Mouse (Mus musculus) forebrain, embryonic 11.5 days (tissue): ENCODE measurements at regions not wholly inside any gene's neighbourhood (a gene's known extent, or its start where the extent isn't known, plus 50 kb on each side); places are given as distances from the start of the nearest gene placed in this dataset.

Experiments used
- ATAC-seq: fragments of 200-750 bp; cut with Nextera tagmentation; replicated peaks from 2 replicates; pipeline ENCODE4 v1.8.0; 2017; ENCODE audit warnings: moderate TSS enrichment; ENCODE audit not compliant: low FRiP score
- DNase-seq: peaks from one replicate; pipeline ENCODE4 v3.0.0-alpha.2; 2017; ENCODE audit warnings: low spot score
- H3K27ac ChIP-seq: fragments of 300-500 bp; sonication (generic); 2 replicates; pipeline ENCODE4 v1.5.1; 2014; ENCODE audit warnings: low read depth, low read length
- H3K27me3 ChIP-seq: fragments of 300-500 bp; sonication (generic); 2 replicates; pipeline ENCODE4 v1.6.1; 2014; ENCODE audit warnings: mild to moderate bottlenecking, low read length, mixed read lengths; ENCODE audit not compliant: control insufficient read depth, insufficient read depth
- H3K36me3 ChIP-seq: fragments of 300-500 bp; sonication (generic); 2 replicates; pipeline ENCODE4 v1.6.1; 2014; ENCODE audit warnings: mild to moderate bottlenecking, low read length, moderate library complexity, mixed read lengths; ENCODE audit not compliant: control insufficient read depth, insufficient read depth
- H3K4me1 ChIP-seq: fragments of 300-500 bp; sonication (generic); replicated peaks from 2 replicates; pipeline ENCODE4 v1.6.1; 2014; ENCODE audit warnings: low read length, mixed read lengths; ENCODE audit not compliant: control insufficient read depth, insufficient read depth
- H3K4me2 ChIP-seq: fragments of 300-500 bp; sonication (generic); 2 replicates; pipeline ENCODE4 v1.6.1; 2014; ENCODE audit warnings: low read depth, mild to moderate bottlenecking, low read length, moderate library complexity, mixed read lengths; ENCODE audit not compliant: severe bottlenecking
- H3K4me3 ChIP-seq: fragments of 300-500 bp; sonication (generic); 2 replicates; pipeline ENCODE4 v1.5.1; 2014; ENCODE audit warnings: low read depth, low read length
- H3K9ac ChIP-seq: fragments of 300-500 bp; sonication (generic); 2 replicates; pipeline ENCODE4 v1.6.1; 2014; ENCODE audit warnings: low read length
- H3K9me3 ChIP-seq: fragments of 300-500 bp; sonication (generic); 2 replicates; pipeline ENCODE4 v1.6.1; 2016; ENCODE audit warnings: low read length, mixed read lengths; ENCODE audit not compliant: control insufficient read depth
- WGBS: fragments of 180-500 bp; shearing (Covaris S2); extraction: QIAGEN DNeasy Blood & Tissue Kit; methylation state at CpG from one replicate; pipeline ENCODE4 v1.1.7; 2014; 5-methylcytosine and 5-hydroxymethylcytosine counted together

DNA sequence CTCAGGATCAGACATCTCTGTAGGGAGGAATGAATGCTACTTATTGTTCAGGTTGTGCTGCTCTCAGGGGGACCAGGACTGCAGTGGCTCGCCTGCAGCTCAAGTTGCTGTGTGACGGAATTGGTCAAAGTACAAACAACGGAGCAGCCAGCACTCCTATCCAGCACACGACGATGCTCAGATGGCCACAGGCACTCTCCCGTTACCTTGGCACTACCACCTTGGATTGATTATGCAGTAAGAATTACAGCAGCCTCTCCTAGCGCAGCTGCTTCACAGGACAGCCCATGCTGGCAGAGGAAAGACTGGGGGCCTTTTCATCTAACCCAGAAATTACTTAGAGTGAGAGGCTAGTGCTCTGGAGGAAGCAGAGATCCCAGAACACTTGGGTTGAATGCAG, 226.5 kb downstream of the Maf start:
- no peak for ATAC-seq
- 53% methylated on average over 7 of the region's 7 CpGs for WGBS
- no peak for DNase-seq

DNA sequence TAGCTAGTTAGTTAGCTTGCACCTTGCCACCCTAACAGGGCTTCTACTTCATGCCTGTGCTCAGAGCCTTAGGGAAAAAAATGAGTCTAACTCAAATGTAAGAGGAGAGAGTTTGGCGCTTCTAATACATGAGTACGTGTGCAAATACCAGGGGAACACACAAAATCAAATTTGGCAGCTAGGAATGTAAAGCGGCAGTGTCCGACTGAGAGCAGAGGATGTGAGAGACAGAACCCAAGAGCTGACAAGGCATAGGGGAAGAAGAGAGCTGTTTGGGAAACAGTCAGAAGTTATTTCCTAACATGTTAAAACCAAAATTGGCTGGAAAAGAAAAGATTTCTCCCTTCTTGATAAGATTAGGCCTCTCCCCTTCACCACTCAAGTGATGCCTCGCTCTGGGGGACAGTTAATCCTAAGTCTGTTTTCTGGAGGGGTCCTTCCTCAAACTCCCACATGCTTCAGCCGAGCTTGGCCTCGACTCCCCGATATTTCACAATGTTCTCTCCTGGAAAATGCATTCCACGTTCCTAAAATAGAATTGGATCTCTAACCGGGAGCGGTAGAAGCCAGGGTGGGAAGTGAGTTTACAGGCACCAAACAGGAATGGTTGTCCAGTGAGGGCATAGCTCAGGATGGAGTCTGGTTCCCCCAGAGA, 229.1 kb downstream of the Maf start:
- Histone ChIP-seq H3K4me1 (no peaks in the 10 kb centered on the region; the same call in 1 of the 2 replicates), H3K27ac (no peak overlapping the region; the same call in 1 of the 2 replicates), H3K4me3 (no peak overlapping the region), H3K36me3 (no peaks in the 10 kb centered on the region), H3K9ac (no peak overlapping the region), H3K4me2 (no peak overlapping the region), H3K27me3 (no peaks in the 10 kb centered on the region), H3K9me3 (no peaks in the 10 kb centered on the region)
- WGBS = 92% methylated on average over 11 of the region's 11 CpGs
- no peak for ATAC-seq
- no peak for DNase-seq

More for the DNA sequence above, 226.5 kb downstream of the Maf start:
- Histone ChIP-seq H3K4me1 (no peaks in the 10 kb centered on the region; the same call in 1 of the 2 replicates), H3K36me3 (no peaks in the 10 kb centered on the region), H3K4me3 (no peak overlapping the region), H3K27ac (no peak overlapping the region), H3K4me2 (no peak overlapping the region), H3K9ac (no peak overlapping the region), H3K9me3 (no peaks in the 10 kb centered on the region), H3K27me3 (no peaks in the 10 kb centered on the region)

DNA sequence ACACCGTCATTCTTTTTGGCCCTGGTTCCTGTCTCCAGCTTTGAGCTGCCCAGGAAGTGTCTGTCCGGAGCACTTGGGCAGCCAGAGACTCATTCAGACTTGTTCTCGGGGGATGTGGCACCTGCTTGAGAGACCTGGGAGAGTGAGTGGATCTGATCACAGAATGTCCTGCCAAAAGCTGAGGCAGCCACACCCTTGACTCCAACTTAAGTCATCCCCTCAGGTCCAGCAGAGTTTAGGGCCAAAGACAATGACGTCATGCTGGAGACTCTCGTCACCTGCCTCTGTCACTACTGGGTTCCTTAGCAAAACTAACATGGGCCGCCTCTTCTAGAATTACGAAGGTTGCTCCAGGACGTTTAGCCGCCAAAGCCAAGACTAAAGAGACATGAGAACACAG, 231.5 kb downstream of the Maf start:
- no peak overlapping the region for H3K27ac ChIP-seq
- H3K36me3 ChIP-seq = no peaks in the 10 kb centered on the region
- no peaks in the 10 kb centered on the region for H3K4me1 ChIP-seq
- DNase-seq = no peak
- no peak overlapping the region for H3K4me2 ChIP-seq
- 89% methylated on average over 9 of the region's 9 CpGs for WGBS
- no peaks in the 10 kb centered on the region for H3K9me3 ChIP-seq
- no peak overlapping the region for H3K9ac ChIP-seq
- H3K27me3 ChIP-seq = no peaks in the 10 kb centered on the region
- H3K4me3 ChIP-seq = no peak overlapping the region
- ATAC-seq = no peak

DNA sequence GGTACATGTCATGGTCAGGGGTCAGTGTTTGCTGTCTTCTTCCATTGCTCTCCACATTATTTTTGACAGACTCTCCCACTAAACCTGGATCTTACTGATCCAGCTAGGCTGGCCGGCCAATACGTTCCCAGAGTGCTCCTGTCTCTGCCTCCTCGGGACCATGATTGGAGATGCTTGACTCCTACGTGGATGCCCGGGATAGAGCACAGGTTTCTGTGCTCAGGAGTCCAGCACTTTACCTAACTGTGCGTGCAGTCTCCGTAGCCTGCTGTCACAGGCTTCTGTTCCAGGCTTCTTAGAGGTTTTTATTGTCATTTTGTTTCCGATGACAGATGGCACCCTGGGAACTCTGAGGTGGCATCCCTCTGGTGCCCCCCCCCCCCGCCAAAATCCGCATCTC, 232.4 kb downstream of the Maf start:
- Histone ChIP-seq H3K4me2 (no peak overlapping the region), H3K36me3 (no peaks in the 10 kb centered on the region), H3K4me1 (no peaks in the 10 kb centered on the region), H3K27me3 (no peaks in the 10 kb centered on the region), H3K9me3 (no peaks in the 10 kb centered on the region), H3K9ac (no peak overlapping the region), H3K27ac (no peak overlapping the region), H3K4me3 (no peak overlapping the region)
- ATAC-seq = no peak
- WGBS = 85% methylated on average over 10 of the region's 10 CpGs
- no peak for DNase-seq

DNA sequence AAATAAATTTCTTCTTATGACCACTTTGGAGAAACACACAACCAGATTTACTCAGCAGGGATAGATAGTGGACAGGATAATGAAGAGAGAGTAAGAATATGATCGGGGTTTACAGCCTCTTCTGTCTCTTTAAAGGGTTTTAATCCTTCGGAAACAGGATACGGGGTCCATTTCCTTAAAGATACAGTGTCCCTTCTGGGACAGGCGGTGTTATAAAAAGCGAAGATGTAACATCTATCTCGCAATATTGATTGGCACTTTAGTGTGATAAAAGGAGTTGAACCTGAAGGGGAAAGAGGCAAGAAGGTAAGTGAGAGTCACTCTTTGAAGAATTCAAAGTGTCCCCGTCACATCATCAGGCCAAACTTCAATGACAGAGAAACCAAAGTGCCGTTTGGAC, 233.6 kb downstream of the Maf start:
- no peak for ATAC-seq
- Histone ChIP-seq H3K4me2 (no peak overlapping the region), H3K4me3 (no peak overlapping the region), H3K27me3 (no peaks in the 10 kb centered on the region), H3K9me3 (no peaks in the 10 kb centered on the region), H3K36me3 (no peaks in the 10 kb centered on the region), H3K9ac (no peak overlapping the region), H3K4me1 (no peaks in the 10 kb centered on the region), H3K27ac (no peak overlapping the region)
- 71% methylated on average over 8 of the region's 8 CpGs for WGBS
- no peak for DNase-seq

DNA sequence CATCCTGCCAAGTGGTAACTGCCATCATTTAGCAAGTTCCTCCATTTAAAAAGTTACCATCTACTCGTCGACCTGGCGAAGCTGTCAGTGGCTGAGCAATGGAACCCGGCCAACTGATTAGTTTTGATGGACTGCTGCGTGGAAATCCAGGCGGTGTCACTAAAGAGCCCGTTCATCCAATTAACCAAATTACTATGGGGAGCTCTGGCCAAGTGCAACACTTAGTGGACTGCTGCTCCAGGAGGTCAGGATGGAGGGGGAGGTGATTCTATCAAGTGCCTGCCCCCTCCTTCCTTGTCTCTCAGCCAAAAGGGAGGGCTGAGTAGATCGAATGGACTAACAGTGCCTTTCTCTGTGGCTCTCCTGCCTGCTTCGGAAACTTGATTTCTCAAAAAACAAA, 241.0 kb downstream of the Maf start:
- H3K9ac ChIP-seq = no peak overlapping the region
- H3K4me1 ChIP-seq = peaks cover 7% of the 10 kb centered on the region; the same call in 1 of the 2 replicates
- H3K27me3 ChIP-seq = no peaks in the 10 kb centered on the region
- no peaks in the 10 kb centered on the region for H3K36me3 ChIP-seq
- H3K4me3 ChIP-seq = no peak overlapping the region
- ATAC-seq (no peak; the same call in 1 of the 2 replicates), DNase-seq (no peak)
- no peaks in the 10 kb centered on the region for H3K9me3 ChIP-seq
- no peak overlapping the region for H3K27ac ChIP-seq
- no peak overlapping the region for H3K4me2 ChIP-seq
- WGBS = 22% methylated on average over 9 of the region's 9 CpGs

DNA sequence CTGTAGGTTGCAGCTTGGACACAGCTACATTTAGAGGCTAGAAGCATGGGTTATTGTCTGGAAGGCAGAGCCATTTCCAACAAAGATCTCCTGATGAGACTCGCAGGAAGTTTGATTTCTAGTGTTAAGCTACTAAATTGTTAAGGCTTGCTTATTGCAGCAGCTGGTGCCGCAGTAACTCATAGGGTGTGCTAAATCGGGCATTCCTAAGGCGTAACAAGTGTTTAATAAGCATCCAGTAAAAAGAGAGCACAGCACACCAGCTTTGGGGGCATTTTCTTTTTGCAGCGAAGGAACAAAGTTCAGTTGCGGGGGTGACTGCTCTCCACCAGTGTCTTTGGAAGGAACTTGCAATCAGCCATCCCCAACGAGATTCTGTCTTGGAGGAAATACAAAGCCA, 241.5 kb downstream of the Maf start:
- no peak overlapping the region for H3K4me2 ChIP-seq
- 48% methylated on average over 7 of the region's 7 CpGs for WGBS
- H3K27ac ChIP-seq = no peak overlapping the region
- H3K4me3 ChIP-seq = no peak overlapping the region
- H3K9me3 ChIP-seq = no peaks in the 10 kb centered on the region
- H3K36me3 ChIP-seq = no peaks in the 10 kb centered on the region
- H3K27me3 ChIP-seq = no peaks in the 10 kb centered on the region
- no peak for DNase-seq
- peaks cover 7% of the 10 kb centered on the region; the same call in 1 of the 2 replicates for H3K4me1 ChIP-seq
- no peak for ATAC-seq
- H3K9ac ChIP-seq = no peak overlapping the region

DNA sequence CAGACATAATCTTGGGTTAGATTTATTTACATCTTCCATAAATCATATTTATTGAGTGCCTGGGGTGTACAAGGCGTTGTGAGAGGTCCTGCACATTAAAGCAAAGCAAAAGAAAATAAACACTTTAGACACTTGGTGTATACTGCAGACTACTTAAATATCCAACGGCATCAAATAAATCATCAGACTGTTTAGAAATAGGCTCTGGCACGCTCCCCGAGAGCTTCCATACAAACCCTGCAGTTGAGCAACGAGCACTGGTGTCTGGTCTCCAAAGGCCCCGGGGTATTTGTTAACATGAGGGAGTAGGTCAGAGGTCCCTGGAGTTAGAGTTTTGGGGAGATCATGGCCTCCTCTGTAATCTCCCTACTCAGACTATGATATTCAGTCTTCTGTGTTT, 244.9 kb downstream of the Maf start:
- DNase-seq (no peak), ATAC-seq (no peak)
- Histone ChIP-seq H3K27me3 (no peaks in the 10 kb centered on the region), H3K9me3 (no peaks in the 10 kb centered on the region), H3K9ac (no peak overlapping the region), H3K36me3 (no peaks in the 10 kb centered on the region), H3K27ac (no peak overlapping the region), H3K4me1 (peaks cover 7% of the 10 kb centered on the region; the same call in 1 of the 2 replicates), H3K4me3 (no peak overlapping the region), H3K4me2 (no peak overlapping the region)
- 81% methylated on average over 6 of the region's 6 CpGs for WGBS

DNA sequence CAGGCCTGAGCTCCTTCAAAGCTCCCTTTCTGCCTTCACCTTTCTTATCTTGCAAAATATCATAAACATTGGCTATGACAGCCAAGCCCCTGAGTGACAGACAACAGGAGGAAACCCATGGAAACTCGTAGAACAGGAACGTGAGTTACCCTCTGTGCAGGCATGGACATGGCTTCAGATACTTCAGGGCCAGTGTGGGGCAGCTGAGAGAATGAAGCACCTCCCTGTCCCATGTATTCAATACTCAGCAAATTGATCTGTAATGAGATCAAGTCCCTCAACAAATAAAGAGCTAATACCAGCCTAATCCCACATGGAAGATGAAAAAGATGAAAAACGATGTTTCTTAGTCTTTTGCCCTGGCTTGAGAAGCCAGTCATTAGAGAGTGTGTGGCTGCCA, 249.5 kb downstream of the Maf start:
- H3K36me3 ChIP-seq = no peaks in the 10 kb centered on the region
- H3K27ac ChIP-seq = no peak overlapping the region
- no peak overlapping the region for H3K4me2 ChIP-seq
- ATAC-seq = no peak
- H3K4me3 ChIP-seq = no peak overlapping the region
- DNase-seq = no peak
- H3K4me1 ChIP-seq = 0 out of 2 replicates have a peak, but pooled peaks cover 3% of the 10 kb centered on the region
- no peak overlapping the region for H3K9ac ChIP-seq
- no peaks in the 10 kb centered on the region for H3K27me3 ChIP-seq
- H3K9me3 ChIP-seq = no peaks in the 10 kb centered on the region
- WGBS = 64% methylated on average over 3 of the region's 3 CpGs
